Mouse (Mus musculus): ENCODE data around the gene Slc30a1. TPM values are rescaled to one million over a fixed set of nuclear protein-coding genes. Genes with fewer than 3 reads are reported as not detected.

Gene Slc30a1
- 11.5 and 19.6 TPM in 2 replicates for polyA plus RNA-seq (2012; ENCODE audit: low replicate concordance)

DNA sequence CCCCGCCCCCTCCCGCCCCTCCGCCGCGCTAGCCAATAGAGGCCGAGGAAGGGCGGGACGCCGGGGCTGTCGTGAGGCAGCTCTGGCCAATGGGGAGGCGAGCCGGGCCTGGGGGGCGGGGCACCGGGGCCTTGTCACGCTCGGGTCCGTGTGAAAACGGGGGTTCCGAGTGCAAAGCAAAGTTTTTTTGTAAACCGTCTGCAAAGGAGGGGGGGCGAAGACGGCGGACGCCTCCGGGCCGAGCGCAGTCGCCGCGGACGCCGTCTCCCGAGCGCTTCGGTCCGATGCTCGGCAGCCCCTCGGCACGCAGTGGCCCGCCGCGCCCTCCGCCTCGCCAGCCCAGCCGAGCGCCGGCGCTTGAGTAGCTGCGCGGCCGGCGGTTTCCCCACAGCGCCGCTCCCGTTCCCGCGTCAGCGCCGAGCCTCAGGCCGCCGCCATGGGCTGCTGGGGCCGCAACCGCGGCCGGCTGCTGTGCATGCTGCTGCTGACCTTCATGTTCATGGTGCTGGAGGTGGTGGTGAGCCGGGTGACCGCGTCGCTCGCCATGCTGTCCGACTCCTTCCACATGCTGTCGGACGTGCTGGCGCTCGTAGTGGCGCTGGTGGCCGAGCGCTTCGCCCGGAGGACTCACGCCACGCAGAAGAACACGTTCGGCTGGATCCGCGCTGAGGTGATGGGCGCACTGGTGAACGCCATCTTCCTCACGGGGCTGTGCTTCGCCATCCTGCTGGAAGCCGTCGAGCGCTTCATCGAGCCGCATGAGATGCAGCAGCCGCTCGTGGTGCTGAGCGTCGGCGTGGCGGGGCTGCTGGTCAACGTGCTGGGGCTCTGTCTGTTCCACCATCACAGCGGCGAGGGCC lies at the start of gene Slc30a1:
Gene Slc30a1, plus strand, starts transcription at position 197 of the 860 bp plus-strand sequence.

Other genes starting within 250 kb of the Slc30a1 start
- 9.8 and 14.0 TPM in 2 replicates for gene Lpgat1, start 188.9 kb upstream of the Slc30a1 start, polyA plus RNA-seq (2012; ENCODE audit: low replicate concordance)
- 1.8 and 3.2 TPM in 2 replicates for gene Nek2, start 85.3 kb upstream of the Slc30a1 start, polyA plus RNA-seq (2012; ENCODE audit: low replicate concordance)
- gene Rd3, start 70.6 kb downstream of the Slc30a1 start, polyA plus RNA-seq (2012; ENCODE audit: low replicate concordance) = 0.38 and 1.6 TPM in 2 replicates
- 18.4 and 26.2 TPM in 2 replicates for gene Traf5, start 185.8 kb downstream of the Slc30a1 start, polyA plus RNA-seq (2012; ENCODE audit: low replicate concordance)
- 15.3 and 18.7 TPM in 2 replicates for gene Rcor3, start 231.3 kb downstream of the Slc30a1 start, polyA plus RNA-seq (2012; ENCODE audit: low replicate concordance)

Data from hematopoietic multipotent progenitor cell, adult 10-12 weeks (in vitro differentiated cells).